Mouse (Mus musculus) embryo, embryonic 11 days (tissue): Measurements from ENCODE around the gene Ccdc148.

Experiments used
- DNase-seq: peaks from one replicate; pipeline ENCODE4 v3.0.0-alpha.2; 2015

Ccdc148 gene

GRCm38 (mm10) chr2:59160605-59160963 is at the start of gene Ccdc148, which contains the start of gene Pkp4:
Gene Ccdc148, minus strand, starts transcription at chr2:59160683.
Gene Pkp4, plus strand, starts transcription at chr2:59160850.
- peak; percentile 98 for DNase-seq

DNA sequence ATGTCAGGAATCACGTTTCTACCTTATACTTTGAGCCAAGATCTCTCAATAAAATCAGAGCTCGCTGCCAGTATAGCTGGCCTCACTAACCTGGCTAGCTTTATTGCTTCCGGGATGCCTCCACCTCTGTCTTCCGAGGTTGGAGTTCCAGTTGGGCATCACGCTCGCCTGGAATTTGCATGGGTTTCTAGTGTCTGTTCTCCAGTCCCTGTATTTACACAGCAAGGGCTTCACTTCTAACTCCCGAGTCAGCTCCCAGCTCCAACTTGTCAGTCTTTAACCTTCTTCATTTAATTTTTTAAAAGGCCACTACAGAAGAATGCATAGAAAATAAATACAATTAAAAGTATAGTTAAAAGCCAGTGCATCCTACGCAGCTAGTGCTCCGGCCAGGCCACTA is 47.8 kb upstream of the Ccdc148 start:
- no peak for DNase-seq

GRCm38 (mm10) chr2:59207725-59208124 is 47.2 kb upstream of the Ccdc148 start:
- no peak for DNase-seq

GRCm38 (mm10) chr2:59207240-59207639 is 46.8 kb upstream of the Ccdc148 start:
- DNase-seq = no peak

- DNase-seq = no peak
These were observed 45.7 kb upstream of the Ccdc148 start for GRCm38 (mm10) chr2:59206190-59206589.

GRCm38 (mm10) chr2:59205092-59205491 is 44.6 kb upstream of the Ccdc148 start:
- no peak for DNase-seq

- DNase-seq = peak; percentile 33
These were observed 43.3 kb upstream of the Ccdc148 start for GRCm38 (mm10) chr2:59203627-59204425.

DNA sequence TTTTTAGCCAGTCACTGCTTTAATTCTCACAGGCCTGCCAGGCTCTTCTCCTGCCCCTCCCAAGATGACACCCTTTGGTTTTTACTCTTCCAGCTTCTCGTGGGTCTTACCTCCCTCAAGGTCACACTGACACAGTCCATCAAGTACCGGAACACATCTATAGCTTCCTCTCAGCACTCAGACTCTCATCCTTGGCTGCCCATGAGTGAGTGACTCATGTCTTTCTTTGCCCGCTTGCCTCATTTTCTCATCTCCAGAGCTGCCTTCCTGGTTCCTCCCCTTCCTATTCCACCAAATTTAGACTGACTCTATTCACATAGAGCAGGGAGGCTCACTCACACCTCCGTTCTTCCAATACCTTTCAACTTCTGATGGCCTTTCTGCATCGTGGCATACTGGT is 42.4 kb upstream of the Ccdc148 start:
- no peak for DNase-seq

DNA sequence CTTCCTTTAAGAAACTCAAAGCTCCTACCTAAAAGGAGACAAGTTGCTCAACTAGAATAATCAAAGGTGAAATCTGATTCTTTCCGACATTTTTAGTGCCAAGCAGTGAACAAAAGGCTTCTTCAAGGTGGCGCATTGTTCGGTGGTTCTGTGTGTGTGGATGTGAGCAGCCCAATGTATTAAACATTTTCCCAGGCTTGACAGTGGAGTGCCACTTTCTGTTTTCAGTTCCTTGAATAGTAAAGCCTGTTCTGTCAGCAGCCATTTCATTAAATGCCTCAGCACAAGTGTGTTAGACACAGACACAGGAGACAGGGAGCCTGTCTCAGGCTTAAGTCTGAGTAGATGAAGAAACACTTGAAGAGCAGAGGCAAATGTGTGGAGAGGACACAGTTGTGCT is 40.0 kb upstream of the Ccdc148 start:
- DNase-seq = no peak

DNA sequence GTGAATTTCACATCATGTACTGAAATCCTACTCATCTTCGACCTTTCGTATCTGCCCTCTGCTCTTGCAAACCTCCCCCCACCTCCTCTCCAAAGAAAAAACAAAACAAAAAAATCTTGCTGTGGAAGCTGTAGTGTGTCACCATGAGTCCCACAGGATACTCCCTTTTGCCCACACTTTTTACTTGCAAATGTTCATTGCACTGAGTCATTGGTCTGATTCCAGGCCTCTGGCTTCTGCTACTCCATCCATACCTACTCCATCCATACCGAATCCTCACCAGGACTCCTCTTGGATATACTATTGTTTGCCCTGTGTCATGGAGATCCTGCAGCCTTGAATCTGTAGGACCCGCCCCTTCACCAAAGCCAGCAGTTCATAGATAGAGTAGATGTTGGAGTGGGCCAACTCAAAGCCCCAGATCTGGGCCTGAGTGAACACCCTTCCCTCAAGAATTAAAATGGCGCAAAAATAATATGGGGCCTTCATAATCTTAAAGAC is 39.0 kb upstream of the Ccdc148 start:
- DNase-seq = no peak

GRCm38 (mm10) chr2:59197156-59197555 is 36.7 kb upstream of the Ccdc148 start:
- DNase-seq = no peak

DNA sequence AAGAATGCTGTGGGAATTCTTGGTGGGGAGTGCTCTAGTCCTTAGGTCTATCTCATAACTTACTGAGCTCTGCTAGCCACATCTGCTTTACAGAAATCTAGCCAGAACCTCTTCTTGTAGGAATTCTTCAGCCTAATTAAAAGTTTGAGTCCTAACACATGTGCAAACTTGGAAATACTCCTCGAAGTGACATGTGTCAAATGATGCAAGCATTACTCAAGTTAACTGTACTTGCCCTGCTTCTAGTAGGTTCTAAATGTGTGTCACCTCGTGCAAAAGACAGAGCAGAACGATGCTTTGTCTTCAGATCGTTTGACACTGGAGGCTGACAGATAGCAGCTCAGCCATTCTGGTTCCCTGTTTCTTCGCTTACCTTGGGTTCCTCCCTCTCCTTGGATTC is 32.6 kb upstream of the Ccdc148 start:
- no peak for DNase-seq

DNA sequence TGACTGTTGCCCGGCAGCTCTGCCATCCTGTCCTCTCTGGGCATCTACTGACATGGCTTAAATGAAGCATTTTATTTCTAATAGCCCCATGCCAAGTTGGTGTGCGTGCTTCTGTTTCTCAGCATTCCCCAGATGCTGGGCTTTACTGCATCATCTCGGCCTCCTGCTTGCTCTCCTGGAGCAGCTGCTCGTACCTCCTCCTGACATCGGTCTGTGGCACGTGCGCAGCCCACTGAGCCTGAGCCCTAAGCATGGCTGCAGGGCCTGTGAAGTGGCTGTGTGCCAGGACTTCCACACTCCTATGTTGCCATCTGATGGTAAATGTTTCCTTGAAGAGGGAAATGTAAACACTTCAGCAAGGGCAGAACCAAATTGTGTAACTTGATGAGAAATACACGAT is 31.0 kb upstream of the Ccdc148 start:
- DNase-seq = no peak

DNA sequence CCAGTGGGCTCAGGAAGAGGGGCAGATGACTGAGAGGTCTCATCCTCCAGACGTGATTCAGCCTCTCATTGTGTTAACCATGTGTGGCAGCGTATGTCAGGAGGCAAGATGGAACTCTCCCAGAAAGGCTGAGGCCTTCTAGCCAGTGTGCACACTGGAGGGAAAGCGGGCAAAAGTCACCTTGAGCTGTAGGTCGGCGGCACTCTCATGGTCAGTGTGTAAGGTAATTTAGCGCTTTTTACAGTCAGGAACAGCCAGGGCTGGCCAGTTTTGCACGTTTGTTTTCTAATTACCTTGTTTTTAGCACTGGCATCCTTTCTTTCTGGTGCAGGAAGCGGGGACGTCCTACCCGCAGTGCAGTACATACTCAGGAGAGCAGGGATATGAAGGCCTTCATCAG is 29.7 kb upstream of the Ccdc148 start:
- no peak for DNase-seq

- DNase-seq = no peak
These were observed 29.2 kb upstream of the Ccdc148 start for GRCm38 (mm10) chr2:59189661-59190185.

GRCm38 (mm10) chr2:59188306-59188705 is 27.8 kb upstream of the Ccdc148 start:
- DNase-seq = no peak

DNA sequence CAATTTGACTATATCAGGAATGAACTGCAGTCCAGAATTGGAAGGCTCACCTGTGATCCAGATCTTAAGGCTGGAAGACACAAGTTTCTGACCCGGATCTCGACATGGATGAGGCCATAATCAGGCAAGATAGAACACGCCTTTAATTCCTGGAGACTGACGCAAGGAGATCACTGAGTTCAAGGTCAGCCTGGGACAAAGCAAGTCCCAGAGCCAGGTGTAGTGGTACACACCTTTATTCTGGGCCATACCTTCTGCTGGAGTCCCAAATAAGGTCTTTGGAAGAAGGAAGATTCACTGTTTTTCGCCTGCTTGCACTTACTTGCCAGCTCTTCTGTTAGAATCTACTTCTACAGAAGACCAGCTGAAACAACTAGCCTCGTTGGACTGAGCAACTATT is 26.5 kb upstream of the Ccdc148 start:
- no peak for DNase-seq

- DNase-seq = no peak
These were observed 25.6 kb upstream of the Ccdc148 start for GRCm38 (mm10) chr2:59186122-59186521.

- no peak for DNase-seq
These were observed 23.9 kb upstream of the Ccdc148 start for GRCm38 (mm10) chr2:59184107-59185064.

- DNase-seq = no peak
These were observed 23.1 kb upstream of the Ccdc148 start for GRCm38 (mm10) chr2:59183541-59183940.

GRCm38 (mm10) chr2:59181321-59182113 is 21.0 kb upstream of the Ccdc148 start:
- DNase-seq = no peak

- no peak for DNase-seq
These were observed 19.0 kb upstream of the Ccdc148 start for GRCm38 (mm10) chr2:59179487-59179886.

GRCm38 (mm10) chr2:59178960-59179359 is 18.5 kb upstream of the Ccdc148 start:
- no peak for DNase-seq
